Mouse (Mus musculus) heart, embryonic 15.5 days (tissue): ENCODE data around the gene Gzmm. TPM values are rescaled to one million over a fixed set of nuclear protein-coding genes. Genes with fewer than 3 reads are reported as not detected.
"Not testable (repeated sequence)": the region's sequence is repeated elsewhere in the genome, so short reads cannot be mapped to it uniquely, and the experiment has no call there.

Source experiments
- ATAC-seq: fragments of 200-750 bp; cut with Nextera tagmentation; replicated peaks from 2 replicates; pipeline ENCODE4 v1.8.0; 2017; ENCODE audit warnings: low read depth, moderate TSS enrichment; ENCODE audit not compliant: insufficient number of reproducible peaks, insufficient read depth, low FRiP score
- H3K27ac ChIP-seq: fragments of 300-500 bp; sonication (generic); 2 replicates; pipeline ENCODE4 v1.5.1; 2015; ENCODE audit warnings: mild to moderate bottlenecking, inconsistent platforms
- H3K27me3 ChIP-seq: fragments of 300-500 bp; sonication (generic); 2 replicates; pipeline ENCODE4 v1.6.1; 2015; ENCODE audit warnings: inconsistent platforms
- H3K36me3 ChIP-seq: fragments of 300-500 bp; sonication (generic); 2 replicates; pipeline ENCODE4 v1.6.1; 2015; ENCODE audit warnings: mild to moderate bottlenecking, inconsistent platforms
- H3K4me1 ChIP-seq: fragments of 300-500 bp; sonication (generic); replicated peaks from 2 replicates; pipeline ENCODE4 v1.6.1; 2015; ENCODE audit warnings: inconsistent platforms
- H3K4me2 ChIP-seq: fragments of 300-500 bp; sonication (generic); 2 replicates; pipeline ENCODE4 v1.6.1; 2015; ENCODE audit warnings: inconsistent platforms, mild to moderate bottlenecking, moderate library complexity
- H3K4me3 ChIP-seq: fragments of 300-500 bp; sonication (generic); 2 replicates; pipeline ENCODE4 v1.5.1; 2015; ENCODE audit warnings: mild to moderate bottlenecking, inconsistent platforms
- H3K9ac ChIP-seq: fragments of 300-500 bp; sonication (generic); 2 replicates; pipeline ENCODE4 v1.6.1; 2015; ENCODE audit warnings: mild to moderate bottlenecking, inconsistent platforms
- H3K9me3 ChIP-seq: fragments of 300-500 bp; sonication (generic); replicated peaks from 2 replicates; pipeline ENCODE4 v1.6.1; 2016; ENCODE audit warnings: inconsistent platforms
- WGBS: fragments of 180-500 bp; shearing (Covaris S2); methylation state at CpG from one replicate; pipeline ENCODE4 v1.1.7; 2015; ENCODE audit warnings: mixed read lengths; 5-methylcytosine and 5-hydroxymethylcytosine counted together
- polyA plus RNA-seq: library from polyadenylated mRNA; unstranded; fragments of >200 nt; fragmentation: Nextera tagmentation; extraction: Ambion mirVana; gene quantifications from 2 replicates; pipeline ENCODE4 v1.2.1, GENCODE M21; 2015

The Gzmm gene
- polyA plus RNA-seq, 1 experiment from 2014 or later = 1.1 TPM

DNA sequence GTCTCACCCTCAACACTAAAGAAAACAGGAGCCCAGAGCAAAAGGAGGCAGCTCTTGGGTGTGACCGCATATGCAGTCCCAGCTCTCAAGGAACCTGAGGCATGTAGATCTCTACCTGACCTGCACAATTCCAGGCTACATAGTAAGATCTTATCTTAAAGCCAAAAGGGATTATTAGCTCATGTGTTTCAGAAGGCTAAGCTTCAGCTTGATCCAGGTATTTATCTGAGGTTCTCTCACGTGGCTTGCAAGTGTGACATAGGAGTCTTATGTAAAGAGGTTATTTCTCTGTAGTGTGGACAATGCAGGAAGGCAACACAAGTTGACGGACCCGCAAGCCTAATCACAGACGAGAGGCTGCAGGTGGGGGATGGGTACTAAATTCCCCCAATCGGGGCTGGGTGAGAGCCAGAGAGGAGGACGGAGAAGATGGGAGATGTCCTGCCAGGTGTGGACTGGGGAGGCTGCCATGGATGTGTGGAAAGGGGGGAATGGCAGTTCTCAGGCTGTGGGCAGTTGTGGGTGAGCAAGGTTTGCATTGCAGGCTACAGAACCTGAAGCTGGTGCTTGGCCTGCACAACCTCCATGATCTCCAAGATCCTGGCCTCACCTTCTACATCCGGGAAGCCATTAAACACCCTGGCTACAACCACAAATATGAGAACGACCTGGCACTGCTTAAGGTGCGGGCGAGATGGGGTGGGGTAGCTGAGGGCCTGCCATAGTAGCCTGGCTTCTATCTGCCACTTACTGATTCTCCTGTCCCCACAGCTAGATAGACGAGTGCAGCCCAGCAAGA, 5.0 kb downstream of the Gzmm start:
- Histone ChIP-seq H3K9me3 (no peaks in the 10 kb centered on the region), H3K4me1 (peaks cover 35% of the 10 kb centered on the region), H3K27ac (peak overlapping the region; percentile 84; the same call in 1 of the 2 replicates), H3K36me3 (peaks cover 5% of the 10 kb centered on the region; the same call in 1 of the 2 replicates), H3K4me3 (no peak overlapping the region), H3K9ac (no peak overlapping the region), H3K4me2 (no peak overlapping the region), H3K27me3 (no peaks in the 10 kb centered on the region)
- no peak for ATAC-seq
- 66% methylated on average over 12 of the region's 12 CpGs for WGBS

DNA sequence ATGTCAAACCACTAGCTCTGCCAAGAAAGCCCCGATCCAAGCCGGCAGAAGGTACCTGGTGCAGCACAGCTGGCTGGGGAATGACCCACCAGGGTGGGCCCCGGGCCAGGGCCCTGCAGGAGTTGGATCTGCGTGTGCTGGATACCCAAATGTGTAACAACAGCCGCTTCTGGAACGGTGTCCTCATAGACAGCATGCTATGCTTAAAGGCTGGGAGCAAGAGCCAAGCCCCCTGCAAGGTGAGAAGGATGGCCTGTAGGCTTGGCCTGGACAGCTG, 5.5 kb downstream of the Gzmm start:
- peak overlapping the region; percentile 84 for H3K27ac ChIP-seq
- no peak for ATAC-seq
- H3K4me3 ChIP-seq = no peak overlapping the region
- WGBS = 62% methylated on average over 6 of the region's 6 CpGs
- H3K9me3 ChIP-seq = no peaks in the 10 kb centered on the region
- H3K27me3 ChIP-seq = no peaks in the 10 kb centered on the region
- H3K4me2 ChIP-seq = no peak overlapping the region
- no peak overlapping the region for H3K9ac ChIP-seq
- H3K4me1 ChIP-seq = peaks cover 35% of the 10 kb centered on the region
- H3K36me3 ChIP-seq = peaks cover under 1% of the 10 kb centered on the region; the same call in 1 of the 2 replicates

DNA sequence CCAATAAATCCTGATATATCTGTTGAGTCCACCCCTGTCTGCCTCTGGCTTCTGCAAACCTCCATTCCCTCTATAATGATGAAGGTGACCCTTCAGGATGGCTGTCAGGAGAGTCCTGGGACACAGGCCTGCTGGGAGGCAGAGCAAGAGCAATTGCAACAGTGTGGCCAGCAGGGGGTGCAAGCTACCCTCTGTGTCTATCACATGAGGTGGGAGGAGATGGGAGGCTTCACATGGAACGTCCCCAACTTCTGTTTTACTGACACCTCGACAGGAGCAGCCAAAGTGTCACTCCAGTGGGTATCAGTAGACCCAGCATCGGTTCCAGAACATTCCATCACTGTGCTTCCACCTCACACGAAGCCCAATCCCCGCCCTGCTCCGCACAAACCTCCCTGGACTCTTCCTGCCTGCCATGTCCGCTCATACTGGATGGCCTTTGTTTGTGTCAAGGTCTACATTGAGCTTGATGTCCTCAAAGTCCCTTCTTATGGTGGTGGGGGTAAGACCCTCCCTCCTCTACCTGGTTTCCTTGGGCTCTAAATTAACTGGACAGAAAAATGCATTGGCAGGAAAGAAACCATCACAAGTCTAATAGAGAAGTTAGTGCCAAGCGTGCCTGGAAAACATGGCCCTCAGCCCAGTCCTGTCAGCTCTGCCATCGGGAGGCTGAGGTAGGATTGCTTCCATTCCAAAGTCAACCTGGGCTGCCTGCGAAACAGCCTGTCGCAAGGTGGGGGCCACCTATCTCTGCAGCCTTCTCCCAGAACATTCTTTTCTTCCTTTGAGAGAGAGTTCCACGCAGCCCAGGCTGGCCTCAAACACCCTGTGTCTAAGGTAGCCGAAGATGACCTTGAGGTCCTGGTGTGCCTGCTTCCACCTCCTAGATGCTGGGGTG, 6.7 kb downstream of the Gzmm start:
- ATAC-seq = peak; percentile 67
- H3K27me3 ChIP-seq = no peaks in the 10 kb centered on the region
- H3K36me3 ChIP-seq = no peaks in the 10 kb centered on the region
- WGBS = 52% methylated on average over 13 of the region's 13 CpGs
- H3K4me2 ChIP-seq = peak overlapping the region; percentile 10; the same call in 1 of the 2 replicates
- H3K4me1 ChIP-seq = peaks cover 36% of the 10 kb centered on the region
- no peak overlapping the region for H3K4me3 ChIP-seq
- H3K9ac ChIP-seq = peak overlapping the region; percentile 16; the same call in 1 of the 2 replicates
- peak overlapping the region; percentile 84 for H3K27ac ChIP-seq
- no peaks in the 10 kb centered on the region for H3K9me3 ChIP-seq

DNA sequence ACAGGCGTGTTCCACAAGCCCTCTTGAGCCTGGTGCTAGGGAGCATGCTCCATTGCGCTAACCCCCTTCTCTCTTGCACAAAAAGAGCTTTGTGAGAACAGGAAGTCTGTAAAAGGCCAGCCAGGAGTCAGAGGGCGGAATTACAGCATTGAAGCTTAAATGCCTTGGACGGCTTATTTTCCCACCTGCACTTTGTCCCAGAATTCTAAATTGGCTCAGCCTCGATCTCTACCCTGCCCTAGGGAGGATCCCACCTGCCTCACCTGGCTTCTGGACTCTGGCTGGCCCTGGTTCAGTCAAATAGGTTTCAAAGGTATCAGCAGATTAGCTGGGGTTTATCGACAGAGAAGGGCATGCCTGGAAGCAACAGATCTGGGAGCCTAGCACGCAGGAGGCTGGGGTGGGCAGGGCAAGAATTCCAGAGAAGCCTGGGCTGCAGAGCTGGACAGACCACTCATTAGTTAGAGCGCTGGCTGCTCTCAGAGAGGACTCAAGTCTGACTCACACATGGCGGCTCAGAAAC, 7.4 kb downstream of the Gzmm start:
- Histone ChIP-seq H3K27ac (peak overlapping the region; percentile 84), H3K9ac (no peak overlapping the region), H3K4me1 (peaks cover 43% of the 10 kb centered on the region), H3K36me3 (no peaks in the 10 kb centered on the region), H3K4me3 (no peak overlapping the region), H3K9me3 (no peaks in the 10 kb centered on the region), H3K4me2 (peak overlapping the region; percentile 10; the same call in 1 of the 2 replicates), H3K27me3 (no peaks in the 10 kb centered on the region)
- ATAC-seq = peak; percentile 51
- WGBS = 38% methylated on average over 9 of the region's 9 CpGs

DNA sequence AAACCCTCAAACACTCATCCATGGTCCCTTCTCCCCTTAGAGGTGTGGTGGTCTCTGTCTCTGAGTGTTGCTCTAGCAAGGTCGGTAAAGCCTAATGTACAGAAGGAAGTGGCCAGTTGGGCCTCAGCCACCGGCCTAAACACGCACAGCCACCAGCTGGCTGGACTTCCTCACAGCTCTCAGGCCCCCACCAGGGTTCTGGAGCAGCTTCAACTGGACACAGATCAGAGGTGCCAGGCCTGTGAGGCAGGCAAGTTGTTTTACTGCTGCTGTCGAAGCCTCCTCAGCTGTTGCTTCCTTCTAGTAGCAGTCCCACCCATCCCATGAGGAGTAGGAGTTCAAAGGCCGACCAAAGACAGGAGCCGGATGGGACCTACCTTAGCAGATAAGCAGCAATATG, 9.1 kb downstream of the Gzmm start:
- Histone ChIP-seq H3K9ac (no peak overlapping the region), H3K36me3 (no peaks in the 10 kb centered on the region), H3K27ac (no peak overlapping the region), H3K4me3 (no peak overlapping the region), H3K9me3 (no peaks in the 10 kb centered on the region), H3K4me2 (no peak overlapping the region), H3K4me1 (peaks cover 52% of the 10 kb centered on the region), H3K27me3 (no peaks in the 10 kb centered on the region)
- WGBS = 69% methylated on average over 6 of the region's 6 CpGs
- no peak for ATAC-seq

DNA sequence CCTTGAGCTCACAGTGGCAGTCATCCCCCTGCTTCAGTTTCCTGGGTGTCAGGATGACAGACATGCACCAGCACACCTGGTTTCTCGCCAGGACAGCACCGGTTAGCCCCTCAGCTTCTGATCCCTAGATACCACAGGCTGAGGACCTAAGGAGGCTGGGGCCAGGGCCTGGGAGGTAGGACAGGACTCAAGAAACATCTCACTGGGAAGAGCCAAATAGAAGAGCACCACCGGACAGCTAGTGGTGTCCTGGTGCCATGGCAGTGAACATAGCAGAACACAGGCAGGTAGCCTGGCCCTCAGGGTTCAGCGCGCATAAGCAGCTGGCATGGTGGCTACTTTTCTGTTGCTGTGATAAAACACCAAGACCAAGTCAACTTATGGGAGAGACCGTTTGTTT, 9.6 kb downstream of the Gzmm start:
- no peak overlapping the region for H3K4me2 ChIP-seq
- H3K4me1 ChIP-seq = peaks cover 52% of the 10 kb centered on the region
- no peaks in the 10 kb centered on the region for H3K27me3 ChIP-seq
- ATAC-seq = no peak
- H3K36me3 ChIP-seq = no peaks in the 10 kb centered on the region
- no peak overlapping the region for H3K9ac ChIP-seq
- no peaks in the 10 kb centered on the region for H3K9me3 ChIP-seq
- no peak overlapping the region for H3K27ac ChIP-seq
- no peak overlapping the region for H3K4me3 ChIP-seq
- WGBS = 86% methylated on average over 6 of the region's 6 CpGs

DNA sequence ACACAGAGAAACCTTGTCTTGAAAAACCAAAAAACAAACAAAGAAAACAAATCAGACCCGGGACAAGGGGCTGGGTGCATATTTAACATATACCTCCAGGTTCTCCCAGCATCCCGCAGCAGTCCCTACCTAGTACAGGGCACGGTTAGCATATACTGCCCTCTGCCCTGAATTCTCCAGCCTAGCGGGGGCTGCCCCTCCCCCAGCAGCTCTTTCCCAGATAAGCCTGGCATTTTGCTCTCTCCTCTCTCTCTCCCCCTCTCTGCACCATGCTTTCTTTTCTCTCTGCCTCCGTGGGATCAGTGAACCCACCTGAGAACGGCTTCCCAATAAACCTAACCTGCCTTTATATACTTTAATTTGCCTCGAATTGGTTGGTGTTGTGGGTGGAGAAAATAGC, 11.9 kb downstream of the Gzmm start:
- no peak overlapping the region for H3K9ac ChIP-seq

DNA sequence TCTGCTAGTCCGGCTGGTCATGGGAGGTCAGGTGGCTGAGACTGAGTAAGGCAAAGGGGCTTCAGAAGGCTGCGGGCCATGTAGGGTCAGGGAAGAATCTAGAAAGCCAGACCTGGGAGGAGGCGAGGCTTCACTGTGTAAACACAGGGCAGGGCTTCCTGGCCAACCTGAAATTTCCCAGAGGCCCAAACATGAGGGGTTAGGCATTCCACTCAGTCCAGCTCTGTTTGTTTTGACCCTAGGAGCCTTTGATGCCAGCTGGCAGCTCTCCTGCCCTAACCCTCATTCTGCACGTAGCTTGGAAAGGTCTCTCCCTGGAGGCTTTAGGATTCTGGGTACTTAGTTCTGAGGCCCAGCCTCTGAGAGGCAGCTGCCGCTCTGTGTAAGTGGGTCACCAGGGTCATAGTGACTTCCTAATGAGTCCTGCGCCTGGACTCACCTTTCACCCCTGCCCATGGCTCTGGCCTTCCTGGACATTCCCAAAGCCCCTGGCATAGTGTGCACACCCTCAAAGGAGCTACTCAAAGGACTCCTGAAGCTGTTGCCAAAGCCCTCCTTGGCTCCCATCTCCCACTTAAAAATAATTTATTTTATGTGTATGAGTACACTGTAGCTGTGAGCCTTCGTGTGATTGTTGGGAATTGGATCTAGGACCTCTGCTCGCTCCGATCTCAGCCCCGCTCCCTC, 12.8 kb downstream of the Gzmm start:
- H3K4me2 ChIP-seq = peak overlapping the region; percentile 34; the same call in 1 of the 2 replicates
- WGBS = 43% methylated on average over 10 of the region's 10 CpGs
- peak overlapping the region; percentile 86 for H3K27ac ChIP-seq
- H3K36me3 ChIP-seq = no peaks in the 10 kb centered on the region
- no peak overlapping the region for H3K4me3 ChIP-seq
- no peak overlapping the region for H3K9ac ChIP-seq
- peak; percentile 18; the same call in 1 of the 2 replicates for ATAC-seq
- no peaks in the 10 kb centered on the region for H3K27me3 ChIP-seq
- no peaks in the 10 kb centered on the region for H3K9me3 ChIP-seq
- peaks cover 41% of the 10 kb centered on the region for H3K4me1 ChIP-seq

More for the DNA sequence above, 11.9 kb downstream of the Gzmm start:
- no peaks in the 10 kb centered on the region for H3K27me3 ChIP-seq
- peak overlapping the region; percentile 86 for H3K27ac ChIP-seq
- H3K36me3 ChIP-seq = no peaks in the 10 kb centered on the region
- no peak overlapping the region for H3K4me3 ChIP-seq
- WGBS = 27% methylated on average over 7 of the region's 7 CpGs
- H3K4me1 ChIP-seq = peaks cover 41% of the 10 kb centered on the region
- no peaks in the 10 kb centered on the region for H3K9me3 ChIP-seq
- H3K4me2 ChIP-seq = peak overlapping the region; percentile 34
- ATAC-seq = no peak

DNA sequence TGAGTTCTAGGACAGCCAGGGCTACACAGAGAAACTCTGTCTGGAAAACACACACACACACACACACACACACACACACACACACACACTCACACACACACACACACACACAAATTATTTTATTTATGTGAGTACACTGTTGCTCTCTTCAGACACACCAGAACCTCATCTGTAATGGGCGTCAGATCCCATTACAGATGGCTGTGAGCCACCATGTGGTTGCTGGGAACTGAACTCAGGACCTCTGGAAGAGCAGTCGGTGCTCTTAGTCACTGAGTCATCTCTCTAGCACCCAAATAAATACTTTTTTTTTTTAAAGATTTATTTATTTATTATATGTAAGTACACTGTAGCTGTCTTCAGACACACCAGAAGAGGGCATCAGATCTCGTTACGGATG, 14.2 kb downstream of the Gzmm start:
- not testable (repeated sequence) for ATAC-seq, H3K9ac ChIP-seq, H3K9me3 ChIP-seq, H3K36me3 ChIP-seq, H3K4me2 ChIP-seq, H3K4me3 ChIP-seq, H3K27me3 ChIP-seq, H3K27ac ChIP-seq
- 93% methylated on average over 4 of the region's 4 CpGs for WGBS
- peaks cover 49% of the 10 kb centered on the region for H3K4me1 ChIP-seq

DNA sequence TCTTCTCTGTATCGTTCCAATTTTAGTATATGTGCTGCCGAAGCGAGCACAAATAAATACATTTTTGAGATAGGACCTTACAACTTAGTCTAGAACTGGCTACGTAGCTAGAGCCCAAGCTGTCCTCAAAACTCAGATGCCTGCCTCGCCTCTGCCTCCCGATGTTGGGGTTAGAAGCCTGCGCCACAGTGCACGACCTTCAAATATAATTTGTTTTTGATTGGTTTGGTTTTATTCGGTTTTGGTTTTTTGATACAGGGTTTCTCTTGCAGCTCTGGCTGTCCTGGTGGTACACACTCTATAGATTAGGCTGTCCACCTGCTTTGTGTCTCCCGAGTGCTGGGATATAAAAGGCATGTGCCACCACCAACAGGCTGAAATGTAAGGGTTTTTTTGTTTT, 14.7 kb downstream of the Gzmm start:
- Histone ChIP-seq H3K9ac (peak overlapping the region; percentile 38; the same call in 1 of the 2 replicates), H3K4me2 (peak overlapping the region; percentile 66), H3K4me1 (peaks cover 54% of the 10 kb centered on the region), H3K9me3 (no peaks in the 10 kb centered on the region), H3K27me3 (no peaks in the 10 kb centered on the region), H3K27ac (peak overlapping the region; percentile 72), H3K36me3 (0 out of 2 replicates have a peak, but pooled peaks cover 7% of the 10 kb centered on the region), H3K4me3 (peak overlapping the region; percentile 86)
- ATAC-seq = no peak
- WGBS = 75% methylated on average over 10 of the region's 10 CpGs
